Mouse (Mus musculus) CH12.LX (cell line): ENCODE data around the gene Cdc20b. TPM values are rescaled to one million over a fixed set of nuclear protein-coding genes. Genes with fewer than 3 reads are reported as not detected.

Source experiments
- DNase-seq: peaks from one replicate; pipeline ENCODE4 v3.0.0-alpha.2; 2013; ENCODE audit errors: extremely low read depth
- H3K27ac ChIP-seq: 2 replicates; pipeline ENCODE4 v1.5.1; 2012; ENCODE audit warnings: low read depth, mild to moderate bottlenecking, control low read depth, moderate library complexity; ENCODE audit not compliant: insufficient read depth
- H3K27me3 ChIP-seq: replicated peaks from 2 replicates; pipeline ENCODE3; 2012; ENCODE audit warnings: inconsistent platforms
- H3K36me3 ChIP-seq, 2 experiments: replicated peaks in 1 of 2; 2 replicates each; pipeline versions ENCODE3 to v1.6.1; 2012; ENCODE audit warnings: inconsistent platforms in 1 of 2, low read length in 1 of 2, mild to moderate bottlenecking in 1 of 2, mixed read lengths in 1 of 2, moderate library complexity in 1 of 2; ENCODE audit not compliant: control insufficient read depth in 1 of 2, insufficient read depth in 1 of 2
- H3K4me1 ChIP-seq, 2 experiments: 2 replicates each; pipeline ENCODE4 v1.6.1; 2012; ENCODE audit warnings: inconsistent platforms in 1 of 2, moderate library complexity in 1 of 2; ENCODE audit not compliant: insufficient read depth in 2 of 2, control insufficient read depth in 1 of 2
- H3K4me2 ChIP-seq: 2 replicates; pipeline ENCODE4 v1.6.1; 2012; ENCODE audit warnings: low read depth, mild to moderate bottlenecking, control low read depth; ENCODE audit not compliant: poor library complexity, insufficient read depth, severe bottlenecking
- H3K4me3 ChIP-seq, 3 experiments: fragments of 150-350 bp in 1 of 3; sonication (generic) in 1 of 3; replicated peaks in 1 of 3; 2 replicates each; pipeline versions ENCODE3 to v1.5.1; 2011 to 2012; ENCODE audit warnings: low read depth in 2 of 3, low read length in 2 of 3, mild to moderate bottlenecking in 2 of 3, moderate library complexity in 2 of 3, control low read depth in 1 of 3, improper control_type of control experiment in 1 of 3, inconsistent platforms in 1 of 3, mixed read lengths in 1 of 3; ENCODE audit not compliant: poor library complexity in 1 of 3
- H3K79me2 ChIP-seq: replicated peaks from 2 replicates; pipeline ENCODE4 v1.6.1; 2012; ENCODE audit warnings: mild to moderate bottlenecking, moderate library complexity; ENCODE audit not compliant: control insufficient read depth, poor library complexity, insufficient read depth, severe bottlenecking; ENCODE audit errors: extremely low read depth
- H3K9ac ChIP-seq: 2 replicates; pipeline ENCODE4 v1.6.1; 2012; ENCODE audit warnings: low read depth, mild to moderate bottlenecking, control low read depth, moderate library complexity; ENCODE audit not compliant: insufficient read depth
- H3K9me3 ChIP-seq: replicated peaks from 2 replicates; pipeline ENCODE3; 2012; ENCODE audit warnings: low read length, inconsistent platforms, mixed read lengths
- BHLHE40 ChIP-seq: IDR thresholded peaks from 2 replicates; pipeline ENCODE4 v1.6.1; 2011; ENCODE audit warnings: mild to moderate bottlenecking, low read depth, low read length, improper control_type of control experiment
- CHD1 ChIP-seq: IDR thresholded peaks from 2 replicates; pipeline ENCODE4 v1.6.1; 2012; ENCODE audit warnings: low read depth, low read length, improper control_type of control experiment, inconsistent platforms
- CTCF ChIP-seq, 2 experiments: IDR thresholded peaks in 1 of 2; conservative IDR thresholded peaks in 1 of 2; 2 replicates each; pipeline ENCODE4 v1.5.1; 2011 to 2012; ENCODE audit warnings: low read depth in 2 of 2, low read length in 2 of 2, improper control_type of control experiment in 1 of 2, inconsistent platforms in 1 of 2, mild to moderate bottlenecking in 1 of 2, moderate library complexity in 1 of 2
- ELF1 ChIP-seq: IDR thresholded peaks from 2 replicates; pipeline ENCODE4 v1.6.1; 2014; ENCODE audit warnings: low read depth, mild to moderate bottlenecking, inconsistent platforms, low read length, improper control_type of control experiment
- EP300 ChIP-seq: IDR thresholded peaks from 2 replicates; pipeline ENCODE4 v1.6.1; 2011; ENCODE audit warnings: low read length, improper control_type of control experiment
- GABPA ChIP-seq: IDR thresholded peaks from 2 replicates; pipeline ENCODE4 v1.6.1; 2012; ENCODE audit warnings: low read depth, low read length, improper control_type of control experiment, inconsistent platforms; ENCODE audit not compliant: insufficient replicate concordance
- HCFC1 ChIP-seq: IDR thresholded peaks from 2 replicates; pipeline ENCODE4 v1.6.1; 2012; ENCODE audit warnings: low read depth, mild to moderate bottlenecking, inconsistent platforms, low read length, improper control_type of control experiment
- IRF4 ChIP-seq: IDR thresholded peaks from 2 replicates; pipeline ENCODE4 v1.6.1; 2014; ENCODE audit warnings: low read depth, mild to moderate bottlenecking, inconsistent platforms, low read length, improper control_type of control experiment
- JUN ChIP-seq: IDR thresholded peaks from 2 replicates; pipeline ENCODE4 v1.6.1; 2011; ENCODE audit warnings: low read depth, mild to moderate bottlenecking, low read length, improper control_type of control experiment, moderate library complexity; ENCODE audit not compliant: insufficient read depth
- JUND ChIP-seq: conservative IDR thresholded peaks from 2 replicates; pipeline ENCODE4 v1.6.1; 2011; ENCODE audit warnings: low read depth, low read length, improper control_type of control experiment
- KAT2A ChIP-seq: IDR thresholded peaks from 2 replicates; pipeline ENCODE4 v1.6.1; 2012; ENCODE audit warnings: low read length, improper control_type of control experiment, inconsistent platforms; ENCODE audit not compliant: insufficient replicate concordance
- MAFK ChIP-seq: IDR thresholded peaks from 2 replicates; pipeline ENCODE4 v1.6.1; 2011; ENCODE audit warnings: low read length, improper control_type of control experiment; ENCODE audit not compliant: insufficient replicate concordance
- MAZ ChIP-seq: IDR thresholded peaks from 2 replicates; pipeline ENCODE4 v1.6.1; 2012; ENCODE audit warnings: low read depth, mild to moderate bottlenecking, inconsistent platforms, low read length, improper control_type of control experiment, moderate library complexity
- MEF2A ChIP-seq: IDR thresholded peaks from 2 replicates; pipeline ENCODE4 v1.6.1; 2014; ENCODE audit warnings: low read depth, mild to moderate bottlenecking, inconsistent platforms, low read length, improper control_type of control experiment, borderline replicate concordance
- MXI1 ChIP-seq: IDR thresholded peaks from 2 replicates; pipeline ENCODE4 v1.6.1; 2011; ENCODE audit warnings: mild to moderate bottlenecking, low read depth, low read length, improper control_type of control experiment
- MYC ChIP-seq: IDR thresholded peaks from 2 replicates; pipeline ENCODE4 v1.6.1; 2011; ENCODE audit warnings: low read depth, mild to moderate bottlenecking, improper control_type of control experiment, low read length
- NELFE ChIP-seq: IDR thresholded peaks from 2 replicates; pipeline ENCODE4 v1.6.1; 2011; ENCODE audit warnings: low read depth, low read length, improper control_type of control experiment
- NRF1 ChIP-seq: IDR thresholded peaks from 2 replicates; pipeline ENCODE4 v1.6.1; 2014; ENCODE audit warnings: low read depth, mild to moderate bottlenecking, inconsistent platforms, low read length, improper control_type of control experiment, moderate library complexity
- POLR2A ChIP-seq: IDR thresholded peaks from 2 replicates; pipeline ENCODE4 v1.6.1; 2011; ENCODE audit warnings: low read depth, mild to moderate bottlenecking, improper control_type of control experiment, low read length
- POLR2AphosphoS2 ChIP-seq: IDR thresholded peaks from 2 replicates; pipeline ENCODE4 v1.6.1; 2011; ENCODE audit warnings: low read depth, low read length, improper control_type of control experiment
- RAD21 ChIP-seq: IDR thresholded peaks from 2 replicates; pipeline ENCODE4 v1.6.1; 2011; ENCODE audit warnings: low read depth, mild to moderate bottlenecking, low read length, improper control_type of control experiment, moderate library complexity
- RCOR1 ChIP-seq: conservative IDR thresholded peaks from 2 replicates; pipeline ENCODE4 v1.6.1; 2012; ENCODE audit warnings: low read depth, mild to moderate bottlenecking, inconsistent platforms, low read length, improper control_type of control experiment
- SIN3A ChIP-seq: IDR thresholded peaks from 2 replicates; pipeline ENCODE4 v1.6.1; 2012; ENCODE audit warnings: low read length, improper control_type of control experiment, inconsistent platforms
- SMC3 ChIP-seq: IDR thresholded peaks from 2 replicates; pipeline ENCODE4 v1.6.1; 2011; ENCODE audit warnings: low read depth, low read length, improper control_type of control experiment
- TBP ChIP-seq: conservative IDR thresholded peaks from 2 replicates; pipeline ENCODE4 v1.6.1; 2011; ENCODE audit warnings: low read depth, low read length, improper control_type of control experiment
- UBTF ChIP-seq: IDR thresholded peaks from 2 replicates; pipeline ENCODE4 v1.6.1; 2012; ENCODE audit warnings: low read depth, mild to moderate bottlenecking, inconsistent platforms, low read length, improper control_type of control experiment, moderate library complexity
- USF1 ChIP-seq: IDR thresholded peaks from 2 replicates; pipeline ENCODE4 v1.6.1; 2014; ENCODE audit warnings: low read depth, mild to moderate bottlenecking, inconsistent platforms, low read length, improper control_type of control experiment
- USF2 ChIP-seq: conservative IDR thresholded peaks from 2 replicates; pipeline ENCODE4 v1.6.1; 2011; ENCODE audit warnings: low read depth, low read length, improper control_type of control experiment
- ZC3H11A ChIP-seq: IDR thresholded peaks from 2 replicates; pipeline ENCODE4 v1.6.1; 2012; ENCODE audit warnings: low read depth, mild to moderate bottlenecking, inconsistent platforms, low read length, improper control_type of control experiment
- ZKSCAN1 ChIP-seq: IDR thresholded peaks from 2 replicates; pipeline ENCODE4 v1.6.1; 2012; ENCODE audit warnings: low read depth, inconsistent platforms, low read length, improper control_type of control experiment, borderline replicate concordance
- dilution Hi-C: fragments of 300-500 bp; cut with MboI; formaldehyde crosslinking; loops from 2 replicates; pipeline ENCODE4 v1.14.3; 2020; ENCODE audit warnings: low sequenced_read_pairs; ENCODE audit not compliant: extremely low pct_unique_long_range_greater_than_20kb, extremely low pct_ligation_motif_present
- in situ Hi-C: fragments of 300-500 bp; cut with MboI; formaldehyde crosslinking; loops from 3 replicates; pipeline ENCODE4 v1.14.3; 2019; ENCODE audit warnings: low sequenced_read_pairs, low pct_ligation_motif_present, low pct_unique_long_range_greater_than_20kb, mixed read lengths
- polyA plus RNA-seq: library from polyadenylated mRNA; unstranded; fragments of >175 nt; gene quantifications from 2 replicates; pipeline ENCODE4 v1.2.1, GENCODE M21; 2012; ENCODE audit warnings: low read depth; ENCODE audit not compliant: insufficient read length
- total RNA-seq, 2 experiments: library from RNA; depleted of rRNA; stranded (reverse); fragments of 300-350 nt in 1 of 2; fragments of >200 nt in 1 of 2; gene quantifications; 2 replicates each; pipeline ENCODE4 v1.2.3; 2012 to 2014

The Cdc20b gene
- total and polyA plus RNA-seq, 3 experiments = not detected

DNA sequence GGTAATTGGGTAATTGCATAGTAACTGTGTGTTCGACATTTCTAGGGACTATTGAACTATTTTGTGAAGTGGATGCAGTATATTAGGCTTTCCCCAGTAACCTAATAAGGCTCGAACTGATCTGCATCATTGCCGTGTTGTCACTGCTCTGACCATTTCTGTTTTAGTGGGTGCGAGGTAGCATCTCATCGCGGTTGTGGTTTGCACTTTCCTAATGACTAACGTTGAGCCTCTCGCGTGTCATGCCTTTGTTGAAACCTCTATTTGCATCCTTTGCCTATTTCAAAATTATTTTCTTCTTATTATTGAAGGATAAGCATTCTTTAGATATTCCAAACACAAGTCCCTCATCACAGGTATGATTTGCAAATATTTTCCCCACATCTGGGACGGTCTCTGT, 69.8 kb downstream of the Cdc20b start:
- H3K4me3 ChIP-seq = no peak overlapping the region
- H3K4me1 ChIP-seq = peaks cover 5 to 25% of the 10 kb centered on the region in 2 experiments
- H3K79me2 ChIP-seq = no peaks in the 10 kb centered on the region
- no peaks in the 10 kb centered on the region for H3K36me3 ChIP-seq
- H3K9me3 ChIP-seq = no peaks in the 10 kb centered on the region
- no peak overlapping the region for H3K9ac ChIP-seq
- H3K27ac ChIP-seq = no peak overlapping the region
- dilution Hi-C loops (no loop called here), in situ Hi-C loops (no loop called here)
- H3K4me2 ChIP-seq = no peak overlapping the region
- no peak for TF ChIP-seq SIN3A
- TF ChIP-seq BHLHE40 = peak; percentile 72
- no peak for TF ChIP-seq USF1
- no peak for TF ChIP-seq ELF1
- TF ChIP-seq MAFK = no peak
- TF ChIP-seq IRF4 = peak; percentile 59
- no peak for TF ChIP-seq NELFE
- TF ChIP-seq POLR2A = no peak
- TF ChIP-seq MEF2A = no peak
- no peak for TF ChIP-seq RAD21
- TF ChIP-seq UBTF = no peak
- TF ChIP-seq JUND = 0 out of 2 replicates have a peak, but pooled peaks have one; percentile 41
- no peak for TF ChIP-seq TBP
- peak; percentile 22; the same call in 1 of the 2 replicates for TF ChIP-seq EP300
- TF ChIP-seq CHD1 = no peak
- TF ChIP-seq KAT2A = no peak
- TF ChIP-seq SMC3 = no peak
- TF ChIP-seq MYC = no peak
- no peak for TF ChIP-seq JUN
- no peak for TF ChIP-seq MAZ
- TF ChIP-seq HCFC1 = no peak
- no peak for TF ChIP-seq GABPA
- peak; percentile 42 for DNase-seq
- no peaks in the 10 kb centered on the region for H3K27me3 ChIP-seq

DNA sequence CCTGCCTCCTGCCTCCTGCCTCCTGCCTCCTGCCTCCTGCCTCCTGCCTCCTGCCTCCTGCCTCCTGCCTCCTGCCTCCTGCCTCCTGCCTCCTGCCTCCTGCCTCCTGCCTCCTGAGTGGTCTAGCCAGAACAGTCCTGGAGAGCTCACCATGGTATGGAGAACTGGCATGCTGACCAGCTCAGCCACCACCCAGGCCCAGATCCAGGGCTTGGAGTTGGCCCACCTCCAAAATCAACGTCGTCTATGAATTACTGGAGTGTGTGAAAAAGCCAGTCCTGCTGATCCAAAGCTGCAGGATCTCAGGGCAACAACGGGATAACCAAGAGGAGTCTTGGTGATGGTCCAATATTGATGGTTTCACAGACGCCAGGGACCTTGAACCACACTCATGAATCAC, 84.1 kb downstream of the Cdc20b start:
- dilution Hi-C loops = no loop called here
- no peaks in the 10 kb centered on the region for H3K79me2 ChIP-seq
- no peak overlapping the region for H3K9ac ChIP-seq
- TF ChIP-seq SIN3A = no peak
- no peak for TF ChIP-seq ZKSCAN1
- no peak for TF ChIP-seq TBP
- TF ChIP-seq POLR2AphosphoS2 = no peak
- no peak for TF ChIP-seq RCOR1
- TF ChIP-seq MAFK = no peak
- TF ChIP-seq MXI1 = no peak
- TF ChIP-seq NELFE = no peak
- TF ChIP-seq USF2 = no peak
- TF ChIP-seq MEF2A = no peak
- TF ChIP-seq SMC3 = no peak
- no peak for TF ChIP-seq CTCF (conservative IDR thresholded peaks at IDR 0.05 in 1 of 2, IDR thresholded peaks at IDR 0.05 in 1 of 2; ENCODE audit: low read depth in 2 of 2, low read length in 2 of 2)
- no peak for TF ChIP-seq NRF1
- no peak for TF ChIP-seq ZC3H11A
- TF ChIP-seq, all 38 proteins: peak for 0
- H3K27ac ChIP-seq = no peak overlapping the region
- H3K36me3 ChIP-seq = no peaks in the 10 kb centered on the region
- no peak for DNase-seq
- in situ Hi-C loops = no loop called here
- H3K27me3 ChIP-seq = no peaks in the 10 kb centered on the region
- no peak overlapping the region for H3K4me3 ChIP-seq
- H3K4me2 ChIP-seq = no peak overlapping the region
- H3K4me1 ChIP-seq = peaks cover 3 to 16% of the 10 kb centered on the region in 2 experiments
- H3K9me3 ChIP-seq = no peaks in the 10 kb centered on the region
